Mouse (Mus musculus): ENCODE measurements around the gene Ccdc88b.

DNA sequence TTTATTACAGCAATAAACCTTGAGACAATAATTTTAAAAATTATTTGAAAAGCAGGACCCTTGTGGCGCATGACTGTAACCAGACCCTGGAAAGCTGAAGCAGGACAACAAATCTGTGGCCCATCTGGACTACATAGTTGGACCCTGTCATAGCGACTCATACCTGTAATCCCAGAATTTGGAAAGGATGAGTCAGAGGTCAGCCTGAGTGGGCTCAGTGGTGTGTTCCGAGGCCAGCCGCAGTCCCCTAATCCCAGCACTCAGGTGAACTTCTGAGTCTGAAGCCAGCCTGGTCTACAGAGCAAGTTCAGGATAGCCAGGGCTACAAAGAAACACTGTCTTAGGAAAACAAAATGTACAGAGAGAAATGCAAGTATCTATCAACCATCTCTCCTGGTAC, 3.4 kb upstream of the Ccdc88b start:
- no peak for TF ChIP-seq CTCF (IDR thresholded peaks at IDR 0.05; ENCODE audit: low read depth, low read length)
- TF ChIP-seq POLR2A (IDR thresholded peaks at IDR 0.05; ENCODE audit: extremely low read depth, insufficient read depth, low read length), result no peak
